Mouse (Mus musculus): ENCODE results near the gene Aars2. TPM values are rescaled to one million over a fixed set of nuclear protein-coding genes. Genes with fewer than 3 reads are reported as not detected.

Gene Aars2
- polyA plus RNA-seq, 3 experiments from 2014 or later, result 2.2 to 2.7 (median 2.3) TPM

GRCm38 (mm10) chr17:45559732-45560525 lies 53.3 kb downstream of the Aars2 start:
- ATAC-seq, result no peak

- ATAC-seq, result no peak
Measured at GRCm38 (mm10) chr17:45563216-45563615, 56.6 kb downstream of the Aars2 start.

GRCm38 (mm10) chr17:45563655-45564530 lies 57.3 kb downstream of the Aars2 start, which contains the start of gene Slc35b2:
TSS of gene Slc35b2 (plus strand) at chr17:45563874.
- peak; percentile 75 for ATAC-seq

GRCm38 (mm10) chr17:45564531-45565084 lies 58.0 kb downstream of the Aars2 start:
- no peak for ATAC-seq

GRCm38 (mm10) chr17:45565103-45565502 lies 58.5 kb downstream of the Aars2 start:
- no peak for ATAC-seq

- ATAC-seq, result no peak
Measured at GRCm38 (mm10) chr17:45566031-45566359, 59.4 kb downstream of the Aars2 start.

GRCm38 (mm10) chr17:45566360-45567161 lies 59.9 kb downstream of the Aars2 start:
- ATAC-seq, result no peak

GRCm38 (mm10) chr17:45567162-45567601 lies 60.5 kb downstream of the Aars2 start:
- no peak for ATAC-seq

GRCm38 (mm10) chr17:45568990-45569389 lies 62.3 kb downstream of the Aars2 start:
- no peak for ATAC-seq

GRCm38 (mm10) chr17:45569999-45570398 lies 63.4 kb downstream of the Aars2 start:
- ATAC-seq, result no peak

Other genes starting within 250 kb of the Aars2 start
- gene Cdc5l, start 73.1 kb upstream of the Aars2 start, polyA plus RNA-seq (2017; shearing (Covaris generic)), result 10 to 100 TPM; 64.4 to 73.0 (median 70.3) TPM
- 1 to 10 TPM; 1.3 to 2.0 (median 1.7) TPM for gene Spats1, start 31.4 kb upstream of the Aars2 start, polyA plus RNA-seq (2017; shearing (Covaris generic))
- not detected for gene Tcte1, start 16.6 kb downstream of the Aars2 start, polyA plus RNA-seq (2017; shearing (Covaris generic))
- gene Tmem151b, start 42.8 kb downstream of the Aars2 start, polyA plus RNA-seq (2017; shearing (Covaris generic)), result under 1 TPM; 0.12 to 0.63 (median 0.14) TPM
- 10 to 100 TPM; 35.1 to 44.1 (median 43.1) TPM for gene Nfkbie, start 48.9 kb downstream of the Aars2 start, polyA plus RNA-seq (2017; shearing (Covaris generic))
- 10 to 100 TPM; 30.2 to 38.1 (median 32.6) TPM for gene Slc35b2, start 57.0 kb downstream of the Aars2 start, polyA plus RNA-seq (2017; shearing (Covaris generic))
- 1,000 to 10,000 TPM in 1 of 3 experiments, 100 to 1,000 TPM in 2; 939 to 1,028 (median 983) TPM for gene Hsp90ab1, start 66.4 kb downstream of the Aars2 start, polyA plus RNA-seq (2017; shearing (Covaris generic))
- gene Slc29a1, start 92.8 kb downstream of the Aars2 start, polyA plus RNA-seq (2017; shearing (Covaris generic)), result 100 to 1,000 TPM in 2 of 3 experiments, 10 to 100 TPM in 1; 72.2 to 131 (median 109) TPM
- gene Mymx, start 95.3 kb downstream of the Aars2 start, polyA plus RNA-seq (2017; shearing (Covaris generic)), result not detected
- gene Capn11, start 152.5 kb downstream of the Aars2 start, polyA plus RNA-seq (2017; shearing (Covaris generic)), result not detected
- 10 to 100 TPM; 74.5 to 88.1 (median 87.7) TPM for gene Mrpl14, start 179.5 kb downstream of the Aars2 start, polyA plus RNA-seq (2017; shearing (Covaris generic))
- gene Tmem63b, start 180.1 kb downstream of the Aars2 start, polyA plus RNA-seq (2017; shearing (Covaris generic)), result 1 to 10 TPM; 2.0 to 2.7 (median 2.4) TPM
- gene 1600014C23Rik, start 227.0 kb downstream of the Aars2 start, polyA plus RNA-seq (2017; shearing (Covaris generic)), result not detected

Measured in inflammation-experienced regulatory T-cells, adult 6 months (primary cell).